Mouse (Mus musculus): Measurements from ENCODE around the gene Fam222b. TPM values are rescaled to one million over a fixed set of nuclear protein-coding genes. Genes with fewer than 3 reads are reported as not detected.

Gene Fam222b
- 4.6 TPM for polyA plus RNA-seq (2014; fragmentation: Illumina TruSeq; extraction: RNeasy Lipid Tissue Mini Kit (QIAGEN cat#74804); ENCODE audit: low read depth, low replicate concordance)

DNA sequence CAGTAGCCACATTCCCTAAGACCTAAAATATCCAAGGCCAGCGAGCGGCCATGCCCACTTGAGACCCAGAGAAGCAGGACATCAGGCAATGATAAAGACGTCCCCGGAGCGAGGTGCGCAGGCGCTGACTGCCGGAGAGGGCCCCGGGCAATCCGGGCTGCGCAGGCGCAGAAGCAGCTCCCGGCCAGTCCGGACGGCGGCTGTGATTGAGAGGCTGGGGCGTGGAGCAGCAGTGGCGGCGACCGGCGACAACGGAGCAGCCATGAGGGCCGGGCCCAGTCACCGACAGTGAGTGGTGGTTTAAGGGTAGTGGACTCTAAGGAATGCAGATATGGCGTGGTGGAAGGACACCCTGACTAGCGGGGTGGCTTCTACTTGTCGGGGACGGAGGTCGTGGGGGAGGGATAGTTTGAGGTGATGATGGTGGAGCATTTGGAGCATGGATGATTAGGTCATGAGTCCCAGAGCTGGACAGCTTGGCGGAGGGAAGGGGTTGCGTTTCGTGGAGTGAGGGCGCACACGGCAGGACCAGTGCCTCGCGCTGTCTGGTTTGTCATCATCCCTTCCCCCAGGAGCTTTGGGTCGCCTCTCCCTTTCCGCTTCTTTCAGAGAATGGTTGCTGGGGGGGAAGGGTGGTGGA is at the start of gene Fam222b:
TSS of gene Fam222b (plus strand) at position 157 of the 640 bp plus-strand sequence.

DNA sequence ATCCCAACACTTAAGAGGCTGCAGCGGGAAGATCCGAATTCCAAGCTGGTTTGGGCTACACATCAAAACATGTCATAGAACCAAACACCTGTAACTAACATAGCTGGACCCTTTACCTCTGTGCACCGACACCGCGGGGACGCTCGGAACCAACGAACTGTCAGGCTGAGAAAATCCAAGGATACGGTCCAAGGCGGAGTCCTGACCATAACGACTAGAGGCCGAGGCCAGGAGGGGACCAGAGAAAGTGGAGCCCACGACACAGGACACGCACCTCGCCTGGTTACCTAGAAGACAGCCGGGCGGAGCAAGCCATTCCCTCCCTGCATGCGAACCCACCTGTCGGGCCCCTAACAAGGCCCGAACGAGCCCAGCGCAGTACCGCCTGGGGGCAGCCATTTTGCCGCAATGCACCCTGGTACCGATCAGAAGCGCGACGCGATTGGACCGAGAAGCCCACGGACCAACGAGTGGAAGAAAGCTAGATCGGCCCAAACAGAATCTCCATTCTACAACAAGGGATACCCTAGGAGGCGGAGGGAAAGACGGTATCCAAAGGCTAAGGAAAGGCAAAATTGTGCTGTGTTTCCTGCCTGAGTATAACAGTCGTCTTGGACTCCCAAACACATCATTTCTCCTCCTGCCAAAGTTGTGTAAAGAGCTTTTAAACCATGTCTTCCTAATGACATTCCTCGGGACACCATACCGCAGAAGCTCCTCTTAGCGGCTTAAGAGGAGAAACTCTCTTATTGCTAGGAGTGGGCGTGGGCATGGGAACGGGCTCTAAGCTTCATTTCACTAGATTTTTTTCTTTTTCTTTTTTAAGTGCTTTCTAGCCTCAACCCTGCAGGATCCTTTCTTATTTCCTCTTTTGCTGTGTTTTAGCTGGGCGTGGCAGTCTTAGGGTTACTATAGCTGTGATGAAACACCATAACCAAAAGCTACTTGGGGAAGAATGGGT is 14.2 kb upstream of the Fam222b start, which contains the start of gene Eral1:
TSS of gene Eral1 (minus strand) at position 423 of the 961 bp plus-strand sequence.

DNA sequence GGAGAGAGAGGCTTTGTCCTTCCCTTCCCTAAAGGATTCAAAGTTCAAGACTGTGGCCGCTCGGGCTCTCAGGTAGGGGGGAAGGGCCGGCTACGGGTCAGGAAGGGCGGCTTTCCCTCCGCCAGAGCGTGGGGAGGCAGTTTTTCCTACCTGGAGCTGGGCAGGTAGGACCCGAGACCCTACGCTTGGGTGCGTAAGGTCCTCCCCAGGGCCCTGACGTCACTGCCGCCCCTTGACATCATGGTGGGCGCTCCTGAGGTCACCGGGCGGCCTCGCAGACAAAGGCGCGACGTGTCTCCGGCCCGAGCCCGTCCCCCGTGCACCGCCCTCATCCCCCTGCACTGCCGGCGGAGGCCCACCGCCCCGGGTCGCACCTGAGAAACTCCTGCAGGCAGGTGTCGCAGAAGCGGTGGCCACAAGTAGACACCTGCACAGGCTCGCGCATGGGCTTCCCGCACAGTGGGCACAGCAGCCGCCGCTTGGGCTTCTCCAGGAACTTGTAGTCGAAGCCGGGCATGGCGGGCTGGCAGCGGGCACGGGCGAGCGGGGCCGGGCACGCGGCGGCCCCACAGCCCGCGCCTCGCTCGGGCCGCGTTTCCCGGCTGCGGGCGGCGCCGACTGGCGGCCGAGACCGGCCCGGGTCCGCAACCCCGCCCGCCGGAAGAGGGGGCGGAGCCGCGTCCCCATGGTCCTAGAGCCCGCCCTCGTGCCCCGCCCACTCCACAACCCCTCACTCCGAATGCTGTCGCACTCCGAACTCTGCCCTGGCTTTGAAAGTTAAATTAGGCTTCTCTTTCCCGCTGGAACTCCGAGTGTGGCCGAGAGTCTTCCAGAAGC is 70.7 kb downstream of the Fam222b start, which contains the start of gene Traf4:
TSS of gene Traf4 (minus strand) at position 666 of the 837 bp plus-strand sequence.

DNA sequence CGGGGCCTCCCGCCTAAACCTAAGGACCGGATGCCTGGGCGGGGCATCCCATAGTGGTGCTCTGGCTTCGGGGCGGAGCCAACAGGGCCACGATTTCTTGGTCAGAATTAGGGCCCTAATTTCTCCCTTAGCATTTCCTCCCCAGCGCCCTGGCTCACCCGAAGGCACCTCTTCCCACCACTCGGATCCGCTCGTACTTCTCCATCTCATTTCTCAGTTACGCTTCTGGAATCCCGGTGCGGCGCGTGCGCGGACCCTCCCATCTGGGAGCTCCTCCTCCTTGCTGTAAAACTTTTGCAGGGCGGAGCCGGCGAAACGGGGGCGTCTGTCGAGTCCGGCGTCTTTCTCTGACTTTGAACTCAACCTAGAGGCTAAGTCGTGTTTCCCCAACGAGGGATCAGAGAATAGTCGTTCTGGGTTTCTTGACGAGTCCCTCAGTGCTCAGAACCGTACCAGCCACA is 82.0 kb downstream of the Fam222b start, which contains the start of the genes Nek8 and Tlcd1:
TSS of gene Nek8 (minus strand) at position 274 of the 461 bp plus-strand sequence.
TSS of gene Tlcd1 (plus strand) at position 310 of the 461 bp plus-strand sequence.

DNA sequence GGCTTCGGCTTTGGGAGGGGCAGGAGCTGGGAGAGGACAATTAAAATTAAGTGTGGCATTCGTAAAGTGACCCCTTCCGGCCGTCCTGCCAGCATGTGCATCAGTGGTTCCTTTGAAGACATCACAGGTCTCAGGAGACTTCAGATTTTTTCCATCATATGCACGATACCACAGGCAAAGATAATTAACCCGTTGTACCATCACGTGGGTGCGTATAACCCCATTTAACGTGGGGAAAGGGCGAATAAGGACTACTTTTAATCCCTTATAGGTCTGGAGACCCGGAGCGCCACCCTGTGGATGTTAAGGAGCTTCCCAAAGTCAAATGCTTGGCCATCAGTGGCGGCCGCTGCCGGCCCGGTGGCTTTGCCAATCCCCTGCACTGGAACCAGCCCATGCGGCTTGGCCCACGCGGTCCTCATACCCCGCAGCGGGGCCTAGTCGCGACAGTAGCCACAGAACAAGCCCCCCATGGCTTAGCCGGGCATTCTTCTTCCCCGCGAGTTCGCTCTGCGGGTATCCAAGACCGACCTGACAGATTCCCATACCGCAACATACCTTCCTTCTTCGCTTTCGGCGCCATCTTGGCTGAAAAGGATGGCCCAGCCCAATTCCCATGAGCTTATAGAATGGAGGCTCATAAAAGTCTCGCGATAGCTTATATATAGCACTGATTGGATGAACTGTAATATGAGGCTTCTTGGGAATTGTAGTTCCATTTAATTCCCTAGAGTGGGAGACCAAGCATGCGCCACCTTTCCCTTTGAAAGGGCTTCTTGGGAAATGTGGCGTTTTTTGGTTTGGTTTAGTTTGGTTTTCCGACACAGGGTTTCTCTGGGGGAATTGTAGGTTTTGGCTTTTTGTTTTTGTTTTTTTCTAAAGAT is 88.7 kb downstream of the Fam222b start, which contains the start of gene Rpl23a:
TSS of gene Rpl23a (minus strand) at position 624 of the 884 bp plus-strand sequence.

DNA sequence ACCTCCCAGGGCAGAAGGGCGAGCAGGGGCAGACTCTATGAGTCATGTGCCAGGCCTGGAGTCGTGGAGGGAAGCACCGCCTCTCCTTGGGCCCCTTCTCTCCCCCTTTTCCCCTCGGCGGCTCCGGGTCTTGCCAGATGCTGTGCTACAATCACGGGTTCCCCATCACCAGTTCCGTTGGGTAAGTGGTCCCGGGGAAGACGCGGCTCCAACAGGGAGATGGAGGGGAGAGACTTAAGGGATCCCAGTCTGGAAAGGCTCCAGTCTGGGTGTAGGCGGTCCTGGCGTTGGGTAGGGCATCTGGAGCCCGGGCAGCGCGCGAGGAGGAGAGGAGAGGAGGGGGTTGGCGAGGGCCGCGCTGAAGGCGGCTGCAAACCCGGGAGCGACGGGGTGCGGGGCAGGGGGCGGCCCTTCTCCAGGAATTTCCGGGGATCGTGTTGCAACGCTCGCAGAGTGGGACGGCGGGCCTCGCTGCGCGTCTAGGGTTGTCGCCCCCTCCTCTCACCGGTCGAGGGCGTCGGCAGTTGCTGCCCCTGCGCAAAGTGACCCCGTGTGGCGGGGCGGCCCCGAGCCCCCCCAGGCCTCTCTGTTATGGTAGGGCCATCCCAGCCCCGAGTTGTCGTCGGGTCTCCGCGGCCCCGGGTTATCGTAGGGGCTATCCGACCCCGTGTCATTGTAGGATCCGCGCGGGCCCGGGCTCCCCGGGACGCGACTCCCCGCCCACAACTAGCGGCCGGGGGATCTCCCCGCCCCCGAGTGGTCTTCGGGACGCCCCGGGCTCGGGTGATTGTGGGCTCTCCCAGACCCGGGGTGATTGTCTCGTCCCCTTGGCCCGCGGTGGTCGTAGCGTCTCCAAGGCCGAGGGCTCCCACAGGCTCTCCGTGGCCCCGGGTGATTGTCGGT is 94.1 kb downstream of the Fam222b start, which contains the start of gene Rab34:
TSS of gene Rab34 (plus strand) at position 100 of the 903 bp plus-strand sequence.

DNA sequence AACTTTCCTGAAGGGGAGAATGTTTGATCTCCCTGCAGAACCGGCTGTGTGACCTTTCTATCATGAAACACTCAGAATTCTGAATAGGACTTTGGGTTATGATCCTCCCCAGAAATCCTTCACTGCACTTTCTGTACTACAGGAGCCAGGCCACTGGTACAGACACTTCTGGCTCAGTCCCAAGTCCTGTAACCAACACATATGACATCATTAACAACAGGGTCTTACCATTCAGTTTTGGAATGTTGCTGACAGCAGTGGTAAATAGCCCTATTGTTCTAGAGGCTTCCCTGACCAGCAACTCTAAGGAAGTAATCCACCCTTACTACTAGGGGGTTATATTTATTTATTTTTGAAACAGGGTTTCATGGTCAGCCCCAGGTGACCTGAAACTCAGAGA is 98.7 kb downstream of the Fam222b start, which contains the start of gene Proca1:
TSS of gene Proca1 (plus strand) at position 280 of the 400 bp plus-strand sequence.

Other genes starting within 250 kb of the Fam222b start
- 0.46 TPM for gene Pipox, start 200.6 kb upstream of the Fam222b start, polyA plus RNA-seq (2014; fragmentation: Illumina TruSeq; extraction: RNeasy Lipid Tissue Mini Kit (QIAGEN cat#74804); ENCODE audit: low read depth, low replicate concordance)
- 0.08 TPM for gene Sez6, start 163.9 kb upstream of the Fam222b start, polyA plus RNA-seq (2014; fragmentation: Illumina TruSeq; extraction: RNeasy Lipid Tissue Mini Kit (QIAGEN cat#74804); ENCODE audit: low read depth, low replicate concordance)
- gene Phf12, start 111.9 kb upstream of the Fam222b start, polyA plus RNA-seq (2014; fragmentation: Illumina TruSeq; extraction: RNeasy Lipid Tissue Mini Kit (QIAGEN cat#74804); ENCODE audit: low read depth, low replicate concordance) = 10.3 TPM
- gene Dhrs13, start 62.4 kb upstream of the Fam222b start, polyA plus RNA-seq (2014; fragmentation: Illumina TruSeq; extraction: RNeasy Lipid Tissue Mini Kit (QIAGEN cat#74804); ENCODE audit: low read depth, low replicate concordance) = 3.7 TPM
- gene Flot2, start 56.7 kb upstream of the Fam222b start, polyA plus RNA-seq (2014; fragmentation: Illumina TruSeq; extraction: RNeasy Lipid Tissue Mini Kit (QIAGEN cat#74804); ENCODE audit: low read depth, low replicate concordance) = 3.7 TPM
- gene Eral1, start 14.3 kb upstream of the Fam222b start, polyA plus RNA-seq (2014; fragmentation: Illumina TruSeq; extraction: RNeasy Lipid Tissue Mini Kit (QIAGEN cat#74804); ENCODE audit: low read depth, low replicate concordance) = 4.5 TPM
- 0.08 TPM for gene Traf4, start 70.9 kb downstream of the Fam222b start, polyA plus RNA-seq (2014; fragmentation: Illumina TruSeq; extraction: RNeasy Lipid Tissue Mini Kit (QIAGEN cat#74804); ENCODE audit: low read depth, low replicate concordance)
- gene Nek8, start 82.0 kb downstream of the Fam222b start, polyA plus RNA-seq (2014; fragmentation: Illumina TruSeq; extraction: RNeasy Lipid Tissue Mini Kit (QIAGEN cat#74804); ENCODE audit: low read depth, low replicate concordance) = 5.8 TPM
- gene Tlcd1, start 82.1 kb downstream of the Fam222b start, polyA plus RNA-seq (2014; fragmentation: Illumina TruSeq; extraction: RNeasy Lipid Tissue Mini Kit (QIAGEN cat#74804); ENCODE audit: low read depth, low replicate concordance) = 44.7 TPM
- gene Rpl23a, start 88.9 kb downstream of the Fam222b start, polyA plus RNA-seq (2014; fragmentation: Illumina TruSeq; extraction: RNeasy Lipid Tissue Mini Kit (QIAGEN cat#74804); ENCODE audit: low read depth, low replicate concordance) = 243 TPM
- 2.0 TPM for gene Rab34, start 93.8 kb downstream of the Fam222b start, polyA plus RNA-seq (2014; fragmentation: Illumina TruSeq; extraction: RNeasy Lipid Tissue Mini Kit (QIAGEN cat#74804); ENCODE audit: low read depth, low replicate concordance)
- gene Proca1, start 98.7 kb downstream of the Fam222b start, polyA plus RNA-seq (2014; fragmentation: Illumina TruSeq; extraction: RNeasy Lipid Tissue Mini Kit (QIAGEN cat#74804); ENCODE audit: low read depth, low replicate concordance) = 338 TPM
- gene Sdf2, start 151.1 kb downstream of the Fam222b start, polyA plus RNA-seq (2014; fragmentation: Illumina TruSeq; extraction: RNeasy Lipid Tissue Mini Kit (QIAGEN cat#74804); ENCODE audit: low read depth, low replicate concordance) = 11.0 TPM
- gene Supt6, start 151.3 kb downstream of the Fam222b start, polyA plus RNA-seq (2014; fragmentation: Illumina TruSeq; extraction: RNeasy Lipid Tissue Mini Kit (QIAGEN cat#74804); ENCODE audit: low read depth, low replicate concordance) = 19.5 TPM
- gene 2610507B11Rik, start 167.1 kb downstream of the Fam222b start, polyA plus RNA-seq (2014; fragmentation: Illumina TruSeq; extraction: RNeasy Lipid Tissue Mini Kit (QIAGEN cat#74804); ENCODE audit: low read depth, low replicate concordance) = 126 TPM
- 0.46 TPM for gene BC030499, start 196.2 kb downstream of the Fam222b start, polyA plus RNA-seq (2014; fragmentation: Illumina TruSeq; extraction: RNeasy Lipid Tissue Mini Kit (QIAGEN cat#74804); ENCODE audit: low read depth, low replicate concordance)
- 48.0 TPM for gene Spag5, start 206.9 kb downstream of the Fam222b start, polyA plus RNA-seq (2014; fragmentation: Illumina TruSeq; extraction: RNeasy Lipid Tissue Mini Kit (QIAGEN cat#74804); ENCODE audit: low read depth, low replicate concordance)
- 4.2 TPM for gene Aldoc, start 228.3 kb downstream of the Fam222b start, polyA plus RNA-seq (2014; fragmentation: Illumina TruSeq; extraction: RNeasy Lipid Tissue Mini Kit (QIAGEN cat#74804); ENCODE audit: low read depth, low replicate concordance)
- 3.7 TPM for gene Pigs, start 233.8 kb downstream of the Fam222b start, polyA plus RNA-seq (2014; fragmentation: Illumina TruSeq; extraction: RNeasy Lipid Tissue Mini Kit (QIAGEN cat#74804); ENCODE audit: low read depth, low replicate concordance)
- 9.2 TPM for gene Unc119, start 248.8 kb downstream of the Fam222b start, polyA plus RNA-seq (2014; fragmentation: Illumina TruSeq; extraction: RNeasy Lipid Tissue Mini Kit (QIAGEN cat#74804); ENCODE audit: low read depth, low replicate concordance)

Data from testis, adult 10 weeks (tissue).